Mouse (Mus musculus): ENCODE measurements at regions not wholly inside any gene's neighbourhood (a gene's known extent, or its start where the extent isn't known, plus 50 kb on each side); places are given as distances from the start of the nearest gene placed in this dataset.
A peak's percentile ranks its signal among the peaks of the same experiment; 100 is the strongest.

- no peak overlapping the region for H3K27ac ChIP-seq (ENCODE audit: low read depth, low read length)
- H3K27me3 ChIP-seq (replicated peaks; ENCODE audit: control insufficient read depth, insufficient read depth, low read length): no peaks in the 10 kb centered on the region
- H3K4me2 ChIP-seq (ENCODE audit: low read length): no peak overlapping the region
- H3K9me3 ChIP-seq (ENCODE audit: control insufficient read depth, low read length): no peaks in the 10 kb centered on the region
- no peak overlapping the region for H3K4me3 ChIP-seq (ENCODE audit: low read length)
- no peak for ATAC-seq
- WGBS: 65% methylated on average over 11 of the region's 11 CpGs
- H3K36me3 ChIP-seq (ENCODE audit: control insufficient read depth, insufficient read depth, low read length): no peaks in the 10 kb centered on the region
- H3K9ac ChIP-seq (ENCODE audit: low read depth, low read length): no peak overlapping the region
- H3K4me1 ChIP-seq (ENCODE audit: control insufficient read depth, insufficient read depth, low read depth, low read length): no peaks in the 10 kb centered on the region
Observed at GRCm38 (mm10) chr14:71532074-71532659, 932.5 kb upstream of the Fam160b2 start.

DNA sequence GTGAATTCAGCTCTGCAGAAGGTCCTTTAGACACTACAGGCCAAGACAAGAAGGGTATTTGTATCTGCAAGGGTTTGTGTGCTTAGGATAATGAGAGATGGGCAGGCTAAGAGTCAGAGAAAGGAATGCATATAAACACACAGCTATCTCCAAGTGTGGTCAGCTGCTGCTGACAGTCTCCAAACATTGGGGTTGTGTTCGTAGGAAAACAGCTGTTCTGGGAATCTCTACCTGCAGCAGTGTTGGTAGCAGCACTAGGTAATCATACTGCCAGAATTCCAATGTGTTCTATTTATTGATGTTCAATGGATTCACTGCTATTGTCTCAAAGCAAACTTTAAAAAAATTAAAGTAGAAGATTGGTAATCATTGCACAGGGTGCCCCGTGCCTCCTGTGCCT lies 931.7 kb upstream of the Fam160b2 start:
- no peak for ATAC-seq
- H3K4me1 ChIP-seq (ENCODE audit: control insufficient read depth, insufficient read depth, low read depth, low read length): no peaks in the 10 kb centered on the region
- no peak overlapping the region for H3K4me3 ChIP-seq (ENCODE audit: low read length)
- H3K4me2 ChIP-seq (ENCODE audit: low read length): no peak overlapping the region
- H3K9ac ChIP-seq (ENCODE audit: low read depth, low read length): no peak overlapping the region
- H3K27ac ChIP-seq (ENCODE audit: low read depth, low read length): no peak overlapping the region
- no peaks in the 10 kb centered on the region for H3K36me3 ChIP-seq (ENCODE audit: control insufficient read depth, insufficient read depth, low read length)
- H3K9me3 ChIP-seq (ENCODE audit: control insufficient read depth, low read length): no peaks in the 10 kb centered on the region
- no peaks in the 10 kb centered on the region for H3K27me3 ChIP-seq (replicated peaks; ENCODE audit: control insufficient read depth, insufficient read depth, low read length)
- WGBS: 66% methylated on average over 2 of the region's 2 CpGs

DNA sequence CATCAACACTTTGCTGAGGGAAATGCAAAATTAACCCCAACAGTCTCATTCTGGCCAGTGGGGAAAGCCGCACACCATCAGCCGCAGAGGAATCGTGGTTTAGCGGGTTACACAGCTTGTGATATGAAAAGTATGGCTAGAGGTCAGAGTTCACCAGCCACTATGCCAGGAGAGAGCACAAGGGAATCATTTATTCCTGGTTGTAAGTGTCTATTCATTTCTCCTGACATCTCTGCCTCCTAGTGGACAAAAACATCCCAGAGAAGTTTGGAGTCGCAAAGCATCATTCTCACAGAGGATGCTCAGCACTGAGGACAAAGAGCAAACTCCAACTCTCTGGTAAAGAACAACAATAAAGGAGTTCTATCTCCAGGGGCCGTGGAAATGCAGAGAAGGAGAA lies 930.8 kb upstream of the Fam160b2 start:
- Histone ChIP-seq H3K9me3 (ENCODE audit: control insufficient read depth, low read length) (no peaks in the 10 kb centered on the region), H3K4me1 (ENCODE audit: control insufficient read depth, insufficient read depth, low read depth, low read length) (no peaks in the 10 kb centered on the region), H3K27ac (ENCODE audit: low read depth, low read length) (no peak overlapping the region), H3K4me3 (ENCODE audit: low read length) (no peak overlapping the region), H3K9ac (ENCODE audit: low read depth, low read length) (no peak overlapping the region), H3K36me3 (ENCODE audit: control insufficient read depth, insufficient read depth, low read length) (no peaks in the 10 kb centered on the region), H3K4me2 (ENCODE audit: low read length) (no peak overlapping the region), H3K27me3 (replicated peaks; ENCODE audit: control insufficient read depth, insufficient read depth, low read length) (no peaks in the 10 kb centered on the region)
- WGBS: 79% methylated on average over 6 of the region's 6 CpGs
- ATAC-seq: no peak

- Histone ChIP-seq H3K27ac (ENCODE audit: low read depth, low read length) (no peak overlapping the region), H3K27me3 (replicated peaks; ENCODE audit: control insufficient read depth, insufficient read depth, low read length) (no peaks in the 10 kb centered on the region), H3K9me3 (ENCODE audit: control insufficient read depth, low read length) (no peaks in the 10 kb centered on the region), H3K36me3 (ENCODE audit: control insufficient read depth, insufficient read depth, low read length) (no peaks in the 10 kb centered on the region), H3K4me1 (ENCODE audit: control insufficient read depth, insufficient read depth, low read depth, low read length) (no peaks in the 10 kb centered on the region), H3K9ac (ENCODE audit: low read depth, low read length) (no peak overlapping the region), H3K4me3 (ENCODE audit: low read length) (no peak overlapping the region), H3K4me2 (ENCODE audit: low read length) (no peak overlapping the region)
- ATAC-seq: no peak
- WGBS: 33% methylated on average over 2 of the region's 2 CpGs
Observed at GRCm38 (mm10) chr14:71518541-71518940, 918.9 kb upstream of the Fam160b2 start.

DNA sequence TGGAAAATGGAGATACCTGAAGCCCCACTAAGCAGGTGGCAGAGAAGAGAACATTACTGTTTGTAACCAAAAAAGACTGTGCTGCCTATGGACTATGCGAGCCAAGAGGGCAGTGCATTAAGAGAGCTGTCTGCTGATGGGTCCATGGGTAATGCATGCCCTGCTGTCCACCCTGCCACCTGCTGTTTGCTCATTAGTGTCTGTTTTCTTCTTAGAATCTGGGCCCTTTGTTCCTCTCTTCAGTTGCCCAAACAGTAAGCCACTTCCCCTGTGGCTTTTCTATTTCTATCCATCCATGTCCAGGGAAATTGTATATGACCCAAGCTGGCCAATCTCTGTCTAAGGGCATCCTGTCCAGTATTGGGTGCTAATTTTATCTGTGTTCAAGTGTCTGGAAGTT lies 901.2 kb upstream of the Fam160b2 start:
- H3K9ac ChIP-seq (ENCODE audit: low read depth, low read length): no peak overlapping the region
- no peak overlapping the region for H3K4me2 ChIP-seq (ENCODE audit: low read length)
- no peak for ATAC-seq
- H3K4me3 ChIP-seq (ENCODE audit: low read length): no peak overlapping the region
- H3K9me3 ChIP-seq (ENCODE audit: control insufficient read depth, low read length): no peaks in the 10 kb centered on the region
- H3K27ac ChIP-seq (ENCODE audit: low read depth, low read length): no peak overlapping the region
- 58% methylated on average over 1 of the region's 1 CpGs for WGBS
- H3K36me3 ChIP-seq (ENCODE audit: control insufficient read depth, insufficient read depth, low read length): no peaks in the 10 kb centered on the region
- H3K4me1 ChIP-seq (ENCODE audit: control insufficient read depth, insufficient read depth, low read depth, low read length): no peaks in the 10 kb centered on the region
- no peaks in the 10 kb centered on the region for H3K27me3 ChIP-seq (replicated peaks; ENCODE audit: control insufficient read depth, insufficient read depth, low read length)

GRCm38 (mm10) chr14:71491201-71491600 lies 891.6 kb upstream of the Fam160b2 start:
- no peak overlapping the region for H3K4me3 ChIP-seq (ENCODE audit: low read length)
- no peaks in the 10 kb centered on the region for H3K27me3 ChIP-seq (replicated peaks; ENCODE audit: control insufficient read depth, insufficient read depth, low read length)
- WGBS: 71% methylated on average over 7 of the region's 7 CpGs
- H3K9me3 ChIP-seq (ENCODE audit: control insufficient read depth, low read length): no peaks in the 10 kb centered on the region
- H3K27ac ChIP-seq (ENCODE audit: low read depth, low read length): no peak overlapping the region
- H3K4me1 ChIP-seq (ENCODE audit: control insufficient read depth, insufficient read depth, low read depth, low read length): no peaks in the 10 kb centered on the region
- peak; percentile 58; the same call in 1 of the 2 replicates for ATAC-seq
- no peak overlapping the region for H3K4me2 ChIP-seq (ENCODE audit: low read length)
- H3K36me3 ChIP-seq (ENCODE audit: control insufficient read depth, insufficient read depth, low read length): no peaks in the 10 kb centered on the region
- no peak overlapping the region for H3K9ac ChIP-seq (ENCODE audit: low read depth, low read length)

DNA sequence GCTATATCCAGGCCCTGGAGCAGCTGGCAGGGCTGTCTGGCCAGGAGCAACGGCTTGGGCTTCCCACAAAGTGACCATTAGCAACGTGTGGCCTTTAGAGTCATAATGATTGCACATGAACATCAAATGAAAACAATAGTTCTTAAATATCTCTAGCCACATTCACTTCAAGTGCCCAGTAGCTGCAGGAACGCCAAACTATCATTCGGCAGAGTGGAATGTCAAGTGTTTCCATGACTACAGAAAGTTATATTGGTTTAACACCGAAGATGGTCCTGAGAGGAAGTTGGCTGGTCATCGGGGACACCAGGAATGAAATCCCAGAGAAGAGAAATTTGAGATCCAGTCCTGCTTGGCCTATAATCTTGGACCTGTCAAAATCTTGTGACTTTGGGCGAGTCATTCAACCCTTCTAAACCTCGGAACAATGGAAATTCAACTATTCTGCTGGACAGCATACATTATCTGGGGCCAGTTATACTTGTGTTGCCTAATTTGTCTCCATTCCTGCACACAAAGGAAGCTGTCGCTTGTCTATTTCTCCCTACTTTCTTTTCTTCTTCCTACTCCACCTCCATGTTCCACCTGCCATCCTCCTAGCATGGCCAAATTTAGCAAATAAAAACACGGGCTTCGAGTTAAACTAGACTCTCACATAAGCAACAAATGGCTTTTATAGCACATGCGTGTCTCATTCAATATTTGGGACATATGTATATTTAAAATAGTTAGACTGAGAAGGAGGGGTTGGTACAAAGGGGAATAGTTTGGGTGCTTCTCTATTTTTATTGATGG lies 886.7 kb upstream of the Fam160b2 start:
- Histone ChIP-seq H3K9me3 (ENCODE audit: control insufficient read depth, low read length) (no peaks in the 10 kb centered on the region), H3K4me1 (ENCODE audit: control insufficient read depth, insufficient read depth, low read depth, low read length) (no peaks in the 10 kb centered on the region), H3K9ac (ENCODE audit: low read depth, low read length) (no peak overlapping the region), H3K27me3 (replicated peaks; ENCODE audit: control insufficient read depth, insufficient read depth, low read length) (no peaks in the 10 kb centered on the region), H3K4me2 (ENCODE audit: low read length) (no peak overlapping the region), H3K4me3 (ENCODE audit: low read length) (no peak overlapping the region), H3K27ac (ENCODE audit: low read depth, low read length) (no peak overlapping the region), H3K36me3 (ENCODE audit: control insufficient read depth, insufficient read depth, low read length) (no peaks in the 10 kb centered on the region)
- no peak for ATAC-seq
- WGBS: 79% methylated on average over 12 of the region's 12 CpGs

DNA sequence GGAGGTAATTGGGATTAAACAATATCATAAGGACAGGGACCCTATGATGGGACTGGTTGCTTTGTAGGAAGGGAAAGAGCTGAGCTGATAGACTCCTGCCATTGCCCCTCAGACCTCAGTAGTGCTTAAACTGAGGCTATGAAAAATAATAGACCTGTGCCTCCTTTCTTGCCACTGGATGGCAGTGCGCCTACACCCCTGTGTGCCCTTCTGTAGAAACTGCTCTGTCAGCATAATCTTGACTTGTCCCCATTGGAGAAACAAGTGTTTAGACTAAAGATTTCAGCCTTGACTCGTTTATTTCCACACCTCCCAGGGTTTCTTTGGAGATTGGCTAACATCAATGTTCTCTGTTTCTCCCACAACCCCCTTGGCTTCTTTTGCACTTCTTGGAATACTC lies 876.0 kb upstream of the Fam160b2 start:
- Histone ChIP-seq H3K4me1 (ENCODE audit: control insufficient read depth, insufficient read depth, low read depth, low read length) (no peaks in the 10 kb centered on the region), H3K27me3 (replicated peaks; ENCODE audit: control insufficient read depth, insufficient read depth, low read length) (no peaks in the 10 kb centered on the region), H3K4me2 (ENCODE audit: low read length) (no peak overlapping the region), H3K36me3 (ENCODE audit: control insufficient read depth, insufficient read depth, low read length) (no peaks in the 10 kb centered on the region), H3K27ac (ENCODE audit: low read depth, low read length) (no peak overlapping the region), H3K4me3 (ENCODE audit: low read length) (no peak overlapping the region), H3K9ac (ENCODE audit: low read depth, low read length) (no peak overlapping the region), H3K9me3 (ENCODE audit: control insufficient read depth, low read length) (no peaks in the 10 kb centered on the region)
- no peak for ATAC-seq
- 58% methylated on average over 2 of the region's 2 CpGs for WGBS

DNA sequence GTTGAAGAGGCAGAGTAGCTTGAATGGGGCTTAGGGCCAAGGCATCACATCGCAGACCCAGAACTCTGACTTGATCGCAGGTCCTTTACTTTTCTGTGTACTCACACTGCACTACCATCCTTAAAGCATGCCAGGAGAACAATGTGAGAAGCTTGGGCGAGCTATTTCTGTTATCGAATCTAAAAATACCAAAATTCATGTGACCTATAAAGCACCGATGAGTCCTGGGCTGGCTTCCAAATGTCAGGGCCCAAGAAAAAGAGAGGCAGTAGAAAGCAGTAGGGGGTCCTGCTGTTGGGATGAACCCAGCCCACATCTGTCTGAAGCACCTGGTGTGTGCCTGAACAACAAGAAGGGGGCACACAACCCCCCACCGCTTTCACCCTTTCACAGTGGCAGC lies 874.3 kb upstream of the Fam160b2 start:
- Histone ChIP-seq H3K36me3 (ENCODE audit: control insufficient read depth, insufficient read depth, low read length) (no peaks in the 10 kb centered on the region), H3K4me2 (ENCODE audit: low read length) (no peak overlapping the region), H3K27ac (ENCODE audit: low read depth, low read length) (no peak overlapping the region), H3K9me3 (ENCODE audit: control insufficient read depth, low read length) (no peaks in the 10 kb centered on the region), H3K4me1 (ENCODE audit: control insufficient read depth, insufficient read depth, low read depth, low read length) (no peaks in the 10 kb centered on the region), H3K4me3 (ENCODE audit: low read length) (no peak overlapping the region), H3K27me3 (replicated peaks; ENCODE audit: control insufficient read depth, insufficient read depth, low read length) (no peaks in the 10 kb centered on the region), H3K9ac (ENCODE audit: low read depth, low read length) (no peak overlapping the region)
- no peak for ATAC-seq
- WGBS: 79% methylated on average over 6 of the region's 6 CpGs

All from hindbrain, embryonic 16.5 days (tissue).